In the genomic region with DNA sequence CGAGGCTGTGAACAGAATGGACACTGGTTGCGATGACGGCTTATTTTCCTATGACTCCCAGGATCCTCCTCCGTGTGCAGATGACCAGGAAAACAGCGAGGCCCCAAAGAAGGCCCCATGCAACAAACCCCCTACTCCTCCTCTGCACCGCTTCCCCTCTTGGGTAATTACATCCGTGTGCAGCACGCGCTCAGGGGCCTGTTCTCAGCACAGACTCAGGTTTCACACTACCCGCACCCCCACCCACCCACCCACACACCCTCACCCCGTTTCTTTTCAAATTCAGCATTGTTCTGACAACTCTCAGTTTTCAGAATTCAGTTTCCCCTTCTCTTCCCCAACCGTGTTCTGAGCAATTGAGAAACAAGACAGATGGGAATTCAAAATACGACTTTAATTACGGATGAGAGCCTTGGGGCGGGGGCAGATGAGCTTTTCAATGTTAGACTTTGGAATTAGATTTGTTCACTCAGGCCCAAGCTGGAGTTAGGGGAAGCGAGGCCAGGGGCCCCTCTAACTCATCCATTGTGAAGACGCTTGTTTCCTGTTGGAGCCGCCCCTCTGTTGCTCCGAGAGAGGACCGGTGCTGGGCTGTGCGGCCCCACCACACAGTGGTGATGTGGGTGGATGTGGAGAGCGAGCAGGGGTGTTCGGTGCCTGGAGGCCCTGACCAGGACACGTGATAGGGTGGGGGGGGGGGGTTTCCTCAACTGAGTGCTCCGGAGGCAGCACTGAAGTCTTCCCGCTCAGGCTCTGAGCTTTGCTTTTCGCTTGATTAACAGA, we compare ENCODE assay signal across 9 mouse cellular contexts. TPM values are rescaled to one million over a fixed set of nuclear protein-coding genes. Genes with fewer than 3 reads are reported as not detected.
DNase-seq lines count a peak whose midpoint lies in the region; ATAC-seq and TF ChIP-seq lines count a peak whose summit lies in the region.
"Had no signal": no experiment of that assay in that cellular context is flagged by ENCODE, and none has a peak within 500 bp of the region (broad histone marks: within the 10 kb centered on the region; RNA-seq: fewer than 3 reads in every experiment).

No protein-coding gene starts in this region.

- H3K4me3 ChIP-seq in intestine, embryonic 15.5 days (replicated peaks), result no peak overlapping the region
- H3K4me3 ChIP-seq in intestine, postnatal 0 days (ENCODE audit: low read depth, low read length), result no peak overlapping the region
- no peak overlapping the region for H3K4me3 ChIP-seq in hindbrain, embryonic 12.5 days
- no peak overlapping the region for H3K4me3 ChIP-seq in midbrain, postnatal 0 days (ENCODE audit: low read depth, low read length)

- DNase-seq in midbrain, postnatal 0 days (ENCODE audit: low spot score), result no peak
- no peak for DNase-seq in left cerebral cortex, adult 18-20 months (ENCODE audit: low spot score in 2 of 2)
- no peak for DNase-seq in lung, adult 18-20 months
- DNase-seq in urinary bladder, postnatal 10 days (ENCODE audit: low spot score), result no peak

- H3K4me1 ChIP-seq in intestine, embryonic 15.5 days (replicated peaks), result no peaks in the 10 kb centered on the region
- no peaks in the 10 kb centered on the region for H3K4me1 ChIP-seq in intestine, postnatal 0 days (replicated peaks; ENCODE audit: control insufficient read depth, insufficient read depth, low read length)
- H3K4me1 ChIP-seq in hindbrain, embryonic 12.5 days, result peaks cover 9% of the 10 kb centered on the region
- no peaks in the 10 kb centered on the region for H3K4me1 ChIP-seq in midbrain, postnatal 0 days (ENCODE audit: insufficient read depth, low read length)

- peaks cover 8% of the 10 kb centered on the region; the same call in 1 of the 2 replicates for H3K36me3 ChIP-seq in intestine, embryonic 15.5 days
- H3K36me3 ChIP-seq in intestine, postnatal 0 days (ENCODE audit: control insufficient read depth, insufficient read depth), result 0 out of 2 replicates have a peak, but pooled peaks cover 5% of the 10 kb centered on the region
- H3K36me3 ChIP-seq in hindbrain, embryonic 12.5 days, result no peaks in the 10 kb centered on the region
- H3K36me3 ChIP-seq in midbrain, postnatal 0 days (ENCODE audit: insufficient read depth, low read length), result no peaks in the 10 kb centered on the region; the same call in 1 of the 2 replicates

- no peak overlapping the region for H3K9ac ChIP-seq in intestine, embryonic 15.5 days
- H3K9ac ChIP-seq in intestine, postnatal 0 days (ENCODE audit: low read depth, low read length), result no peak overlapping the region
- H3K9ac ChIP-seq in hindbrain, embryonic 12.5 days, result no peak overlapping the region
- no peak overlapping the region for H3K9ac ChIP-seq in midbrain, postnatal 0 days (replicated peaks; ENCODE audit: low read length, poor library complexity, severe bottlenecking)

- H3K27me3 ChIP-seq in intestine, embryonic 15.5 days (replicated peaks), result no peaks in the 10 kb centered on the region
- H3K27me3 ChIP-seq in intestine, postnatal 0 days (replicated peaks; ENCODE audit: control insufficient read depth, insufficient read depth, low read length), result no peaks in the 10 kb centered on the region
- no peaks in the 10 kb centered on the region for H3K27me3 ChIP-seq in hindbrain, embryonic 12.5 days
- H3K27me3 ChIP-seq in midbrain, postnatal 0 days (ENCODE audit: insufficient read depth, low read length), result no peaks in the 10 kb centered on the region
- H3K27me3 ChIP-seq: CH12.LX had no signal

- 0 out of 2 replicates have a peak, but pooled peaks have one; percentile 25 for ATAC-seq in intestine, embryonic 15.5 days
- ATAC-seq in intestine, postnatal 0 days, result no peak
- ATAC-seq in common myeloid progenitor, adult 5-6 weeks (replicated peaks; ENCODE audit: low read depth, poor library complexity, severe bottlenecking), result peak; percentile 65; the same call in 1 of the 2 replicates
- peak; percentile 80 for ATAC-seq in hindbrain, embryonic 12.5 days (ENCODE audit: low FRiP score)
- ATAC-seq in midbrain, postnatal 0 days (ENCODE audit: low FRiP score), result no peak

- no peak overlapping the region for H3K27ac ChIP-seq in intestine, embryonic 15.5 days
- H3K27ac ChIP-seq in intestine, postnatal 0 days (ENCODE audit: low read depth, low read length), result no peak overlapping the region
- peak overlapping the region; percentile 12; the same call in 1 of the 2 replicates for H3K27ac ChIP-seq in hindbrain, embryonic 12.5 days
- no peak overlapping the region for H3K27ac ChIP-seq in midbrain, postnatal 0 days (ENCODE audit: low read depth, low read length)

- 66% methylated on average over 27 of the region's 27 CpGs for WGBS in intestine, embryonic 15.5 days
- 71% methylated on average over 27 of the region's 27 CpGs for WGBS in intestine, postnatal 0 days
- WGBS in hindbrain, embryonic 12.5 days, result 50% methylated on average over 27 of the region's 27 CpGs
- 53% methylated on average over 27 of the region's 27 CpGs for WGBS in midbrain, postnatal 0 days

- no peak overlapping the region for H3K4me2 ChIP-seq in intestine, embryonic 15.5 days (replicated peaks)
- H3K4me2 ChIP-seq in intestine, postnatal 0 days (replicated peaks; ENCODE audit: low read depth), result no peak overlapping the region
- peak overlapping the region; percentile 31 for H3K4me2 ChIP-seq in hindbrain, embryonic 12.5 days (replicated peaks)
- peak overlapping the region; percentile 18; the same call in 1 of the 2 replicates for H3K4me2 ChIP-seq in midbrain, postnatal 0 days (ENCODE audit: low read depth, low read length, poor library complexity, severe bottlenecking)

- no peak for TF ChIP-seq CTCF in intestine, postnatal 0 days (IDR thresholded peaks at IDR 0.05; ENCODE audit: low read depth)
- TF ChIP-seq CTCF in midbrain, postnatal 0 days (IDR thresholded peaks at IDR 0.05), result no peak

- no peaks in the 10 kb centered on the region for H3K9me3 ChIP-seq in intestine, embryonic 15.5 days
- H3K9me3 ChIP-seq in intestine, postnatal 0 days (ENCODE audit: control insufficient read depth), result no peaks in the 10 kb centered on the region
- no peaks in the 10 kb centered on the region for H3K9me3 ChIP-seq in hindbrain, embryonic 12.5 days (replicated peaks)
- H3K9me3 ChIP-seq in midbrain, postnatal 0 days (ENCODE audit: low read length), result no peaks in the 10 kb centered on the region

RNA-seq across cellular contexts. Expression of a gene that starts 55.3 kb away (rescaled TPM):
- polyA plus RNA-seq in intestine, embryonic 15.5 days (2015; fragmentation: Nextera tagmentation; extraction: Ambion mirVana), result 7.4 and 8.0 TPM in 2 replicates
- polyA plus RNA-seq in intestine, postnatal 0 days (2015; fragmentation: Nextera tagmentation; extraction: Ambion mirVana), result 2.4 and 2.8 TPM in 2 replicates
- not detected in 2 replicates for total RNA-seq in common myeloid progenitor, adult 5-6 weeks (2017)
- 3.8 and 4.7 TPM in 2 replicates for polyA plus RNA-seq in hindbrain, embryonic 12.5 days (2016; fragmentation: Nextera tagmentation; extraction: Ambion mirVana)
- total RNA-seq in midbrain, postnatal 0 days (2014; rRNA removed), result 3.1 and 4.3 TPM in 2 replicates
- 1.2 and 1.6 TPM in 2 replicates for polyA plus RNA-seq in midbrain, postnatal 0 days (2015; fragmentation: Nextera tagmentation; extraction: Ambion mirVana)
- total RNA-seq in left cerebral cortex, adult 18-20 months (2021), result 1 to 10 TPM; 4.9 to 6.8 TPM

RNA-seq across cellular contexts. Expression of a gene that starts 59.3 kb away (rescaled TPM):
- 21.9 and 24.7 TPM in 2 replicates for polyA plus RNA-seq in intestine, embryonic 15.5 days (2015; fragmentation: Nextera tagmentation; extraction: Ambion mirVana)
- polyA plus RNA-seq in intestine, postnatal 0 days (2015; fragmentation: Nextera tagmentation; extraction: Ambion mirVana), result 10.1 and 11.4 TPM in 2 replicates
- total RNA-seq in common myeloid progenitor, adult 5-6 weeks (2017), result 3.8 TPM in 2 replicates
- polyA plus RNA-seq in hindbrain, embryonic 12.5 days (2016; fragmentation: Nextera tagmentation; extraction: Ambion mirVana), result 34.9 and 37.7 TPM in 2 replicates
- total RNA-seq in midbrain, postnatal 0 days (2014; rRNA removed), result 18.3 and 19.6 TPM in 2 replicates
- polyA plus RNA-seq in midbrain, postnatal 0 days (2015; fragmentation: Nextera tagmentation; extraction: Ambion mirVana), result 36.1 and 37.7 TPM in 2 replicates
- 10 to 100 TPM; 21.0 to 23.1 TPM for total RNA-seq in left cerebral cortex, adult 18-20 months (2021)

Comparison
In these comparisons a context has a peak if more than half of its experiments do, and no peak if none do; other contexts are left out.
1. ATAC-seq: peak in intestine, embryonic 15.5 days (single experiment), common myeloid progenitor, adult 5-6 weeks (single experiment) and hindbrain, embryonic 12.5 days (single experiment); none in intestine, postnatal 0 days (single experiment) and midbrain, postnatal 0 days (single experiment).
2. H3K4me2 ChIP-seq: peak in hindbrain, embryonic 12.5 days (single experiment) and midbrain, postnatal 0 days (single experiment); none in intestine, embryonic 15.5 days (single experiment) and intestine, postnatal 0 days (single experiment).